9 mouse cellular contexts compared by ENCODE assay signal in genomic region chr2:93786175-93786574, GRCm38 (mm10). TPM values are rescaled to one million over a fixed set of nuclear protein-coding genes. Genes with fewer than 3 reads are reported as not detected.
DNase-seq lines count a peak whose midpoint lies in the region; ATAC-seq and TF ChIP-seq lines count a peak whose summit lies in the region.
"Had no signal": no experiment of that assay in that cellular context is flagged by ENCODE, and none has a peak within 500 bp of the region (broad histone marks: within the 10 kb centered on the region; RNA-seq: fewer than 3 reads in every experiment).

No protein-coding gene starts in this region.

- DNase-seq in 3134 (ENCODE audit: extremely low read depth, insufficient read length, low spot score) (peak; percentile 42), R1 (ENCODE audit: low read depth, low spot score) (peak; percentile 86)
- DNase-seq in cerebellum, postnatal 10 days = peak; percentile 90 to 93
- DNase-seq in frontal cortex, postnatal 25 days (ENCODE audit: low spot score in 2 of 2) = peak; percentile 79 to 80
- DNase-seq in left cerebral cortex, postnatal 36 days (ENCODE audit: low spot score in 2 of 2) = peak; percentile 71 to 76
- DNase-seq in telencephalon, adult 2 months (ENCODE audit: low read depth, low spot score) = peak; percentile 88

- no peaks in the 10 kb centered on the region for H3K9me3 ChIP-seq in intestine, postnatal 0 days (ENCODE audit: control insufficient read depth)
- no peaks in the 10 kb centered on the region for H3K9me3 ChIP-seq in midbrain, embryonic 16.5 days (replicated peaks; ENCODE audit: control insufficient read depth, low read length, poor library complexity, severe bottlenecking)
- H3K9me3 ChIP-seq: embryonic facial prominence, embryonic 13.5 days had no signal

- intact Hi-C loops in left cerebral cortex, postnatal 36 days (cut with DNase I) = loop anchor here (2.0 to 10.0 kb wide), 3 partner anchors 121 to 571 kb away; no protein-coding TSS in a partner anchor

- 43% methylated on average over 4 of the region's 4 CpGs for WGBS in intestine, postnatal 0 days
- 51% methylated on average over 4 of the region's 4 CpGs for WGBS in midbrain, embryonic 16.5 days

- no peak overlapping the region for H3K27ac ChIP-seq in intestine, postnatal 0 days (ENCODE audit: low read depth, low read length)
- no peak overlapping the region for H3K27ac ChIP-seq in midbrain, embryonic 16.5 days (ENCODE audit: low read length)
- H3K27ac ChIP-seq: embryonic facial prominence, embryonic 13.5 days had no signal

- TF ChIP-seq CTCF in intestine, postnatal 0 days (IDR thresholded peaks at IDR 0.05; ENCODE audit: low read depth) = peak; percentile 87

- no peak overlapping the region for H3K9ac ChIP-seq in intestine, postnatal 0 days (ENCODE audit: low read depth, low read length)
- H3K9ac ChIP-seq in midbrain, embryonic 16.5 days (ENCODE audit: low read depth, low read length) = no peak overlapping the region

- no peak overlapping the region for H3K4me3 ChIP-seq in intestine, postnatal 0 days (ENCODE audit: low read depth, low read length)
- no peak overlapping the region for H3K4me3 ChIP-seq in midbrain, embryonic 16.5 days (ENCODE audit: low read depth, low read length)
- H3K4me3 ChIP-seq: embryonic facial prominence, embryonic 13.5 days had no signal

- no peaks in the 10 kb centered on the region for H3K27me3 ChIP-seq in intestine, postnatal 0 days (replicated peaks; ENCODE audit: control insufficient read depth, insufficient read depth, low read length)
- no peaks in the 10 kb centered on the region for H3K27me3 ChIP-seq in midbrain, embryonic 16.5 days (ENCODE audit: control insufficient read depth, insufficient read depth, low read depth, low read length)
- H3K27me3 ChIP-seq: embryonic facial prominence, embryonic 13.5 days had no signal

- peak; percentile 53; the same call in 1 of the 2 replicates for ATAC-seq in intestine, postnatal 0 days
- peak; percentile 65 for ATAC-seq in midbrain, embryonic 16.5 days

- no peak overlapping the region for H3K4me2 ChIP-seq in intestine, postnatal 0 days (replicated peaks; ENCODE audit: low read depth)
- no peak overlapping the region for H3K4me2 ChIP-seq in midbrain, embryonic 16.5 days (ENCODE audit: low read length)
- H3K4me2 ChIP-seq: embryonic facial prominence, embryonic 13.5 days had no signal

- H3K36me3 ChIP-seq in intestine, postnatal 0 days (ENCODE audit: control insufficient read depth, insufficient read depth) = peaks cover 24% of the 10 kb centered on the region
- H3K36me3 ChIP-seq in midbrain, embryonic 16.5 days (ENCODE audit: control insufficient read depth, insufficient read depth, low read length) = peaks cover 4% of the 10 kb centered on the region

- no peaks in the 10 kb centered on the region for H3K4me1 ChIP-seq in intestine, postnatal 0 days (replicated peaks; ENCODE audit: control insufficient read depth, insufficient read depth, low read length)
- peaks cover 18% of the 10 kb centered on the region for H3K4me1 ChIP-seq in midbrain, embryonic 16.5 days (ENCODE audit: control insufficient read depth, insufficient read depth, low read length)

RNA-seq across cellular contexts. Expression of gene Ext2, which starts 36.2 kb away (rescaled TPM):
- polyA plus RNA-seq in intestine, postnatal 0 days (2015; fragmentation: Nextera tagmentation; extraction: Ambion mirVana) = 40.8 and 43.1 TPM in 2 replicates
- 10 to 100 TPM; 49.3 to 54.2 TPM for total RNA-seq in left cerebral cortex, postnatal 36 days (2021)
- polyA plus RNA-seq in midbrain, embryonic 16.5 days (2015; fragmentation: Nextera tagmentation; extraction: Ambion mirVana) = 71.3 and 74.9 TPM in 2 replicates
